Comparison of ENCODE assay signal across 7 mouse cellular contexts in the genomic region with DNA sequence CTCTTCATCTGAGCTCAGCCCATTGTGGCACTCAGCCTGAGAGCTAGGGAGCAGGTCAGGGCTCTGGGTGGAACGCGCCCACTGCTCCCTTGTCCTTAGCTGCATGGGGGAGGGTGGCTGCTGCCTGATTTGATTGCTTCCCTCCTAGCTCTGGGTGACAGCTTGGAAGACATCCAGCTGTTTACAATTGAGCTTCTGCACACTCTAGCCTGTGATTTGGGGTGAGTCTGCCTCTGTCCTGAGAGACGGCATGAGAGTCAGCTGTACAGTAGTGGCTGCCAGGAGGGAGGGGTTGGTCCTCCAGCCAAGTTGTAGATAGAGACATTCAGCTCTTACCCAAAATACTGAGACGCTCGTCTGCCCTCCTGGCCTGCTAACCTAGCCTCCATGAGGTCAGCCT. TPM values are rescaled to one million over a fixed set of nuclear protein-coding genes. Genes with fewer than 3 reads are reported as not detected.
DNase-seq lines count a peak whose midpoint lies in the region; ATAC-seq and TF ChIP-seq lines count a peak whose summit lies in the region.

No protein-coding gene starts in this region.

- no peak overlapping the region for H3K9ac ChIP-seq in hindbrain, embryonic 15.5 days

- intact Hi-C loops in left cerebral cortex, adult 2 months (cut with DNase I) = no loop called here

- H3K4me2 ChIP-seq in hindbrain, embryonic 15.5 days = peak overlapping the region; percentile 23

- H3K9me3 ChIP-seq in hindbrain, embryonic 15.5 days = no peaks in the 10 kb centered on the region
- H3K9me3 ChIP-seq in midbrain, embryonic 10.5 days (replicated peaks) = no peaks in the 10 kb centered on the region

- no peak overlapping the region for H3K4me3 ChIP-seq in hindbrain, embryonic 15.5 days
- H3K4me3 ChIP-seq in left cerebral cortex, adult 2 months = no peak overlapping the region
- H3K4me3 ChIP-seq in midbrain, embryonic 10.5 days = peak overlapping the region; percentile 2; the same call in 1 of the 2 replicates

- WGBS in hindbrain, embryonic 15.5 days = 13% methylated on average over 5 of the region's 5 CpGs
- 49% methylated on average over 5 of the region's 5 CpGs for WGBS in midbrain, embryonic 10.5 days

- H3K27ac ChIP-seq in hindbrain, embryonic 15.5 days (replicated peaks) = peak overlapping the region; percentile 65
- peak overlapping the region; percentile 72 for H3K27ac ChIP-seq in left cerebral cortex, adult 2 months
- H3K27ac ChIP-seq in midbrain, embryonic 10.5 days (replicated peaks) = peak overlapping the region; percentile 64

- peaks cover 5% of the 10 kb centered on the region; the same call in 1 of the 2 replicates for H3K36me3 ChIP-seq in hindbrain, embryonic 15.5 days
- peaks cover 74% of the 10 kb centered on the region for H3K36me3 ChIP-seq in midbrain, embryonic 10.5 days

- peak; percentile 94 for DNase-seq in Muller cell, postnatal 12 days (ENCODE audit: inconsistent ontology term)
- DNase-seq in adrenal gland, postnatal 14 days = peak; percentile 80
- peak; percentile 56 to 62 for DNase-seq in gastrocnemius, adult 8-10 months (ENCODE audit: low spot score in 2 of 2)
- peak in 1 of 2 experiments; percentile 58 for DNase-seq in left cerebral cortex, adult 2 months (ENCODE audit: extremely low spot score in 1 of 2, low spot score in 2 of 2)
- DNase-seq in midbrain, embryonic 10.5 days (ENCODE audit: low spot score) = no peak

- TF ChIP-seq CTCF in left cerebral cortex, adult 2 months (IDR thresholded peaks at IDR 0.05) = no peak

- peaks cover 90% of the 10 kb centered on the region for H3K4me1 ChIP-seq in hindbrain, embryonic 15.5 days (replicated peaks)
- peaks cover 93% of the 10 kb centered on the region for H3K4me1 ChIP-seq in midbrain, embryonic 10.5 days

- no peaks in the 10 kb centered on the region for H3K27me3 ChIP-seq in hindbrain, embryonic 15.5 days
- no peaks in the 10 kb centered on the region for H3K27me3 ChIP-seq in midbrain, embryonic 10.5 days (ENCODE audit: low read depth, poor library complexity, severe bottlenecking)

- ATAC-seq in hindbrain, embryonic 15.5 days (ENCODE audit: low FRiP score, low read depth) = peak; percentile 80
- ATAC-seq in granulocyte monocyte progenitor cell, adult 5-6 weeks (replicated peaks; ENCODE audit: poor library complexity, severe bottlenecking) = no peak

RNA-seq across cellular contexts. Expression of a gene that starts 20.9 kb away (rescaled TPM):
- 0.26 TPM in 2 replicates for total RNA-seq in adrenal gland, postnatal 14 days (2021)
- total RNA-seq in gastrocnemius, adult 8-10 months (2022) = not detected
- 0.18 and 0.24 TPM in 2 replicates for polyA plus RNA-seq in hindbrain, embryonic 15.5 days (2015; fragmentation: Nextera tagmentation; extraction: Ambion mirVana)
- under 1 TPM; 0.27 to 0.54 TPM for total RNA-seq in left cerebral cortex, adult 2 months (2021)
- 0.10 and 0.24 TPM in 2 replicates for polyA plus RNA-seq in midbrain, embryonic 10.5 days (2016; fragmentation: Nextera tagmentation; extraction: Ambion mirVana)
- total RNA-seq in granulocyte monocyte progenitor cell, adult 5-6 weeks (2014; fragmentation: Nextera tagmentation) = not detected in 2 replicates
- 0.04 TPM in 1 of 2 replicates, not detected in the other for total RNA-seq in granulocyte monocyte progenitor cell, adult 5-6 weeks (2017)
